In genomic region chr11:51681324-51681975, GRCm38 (mm10) we compare ENCODE assay signal across 8 mouse cellular contexts. TPM values are rescaled to one million over a fixed set of nuclear protein-coding genes. Genes with fewer than 3 reads are reported as not detected.
DNase-seq lines count a peak whose midpoint lies in the region; ATAC-seq and TF ChIP-seq lines count a peak whose summit lies in the region.

No protein-coding gene starts in this region.

- H3K9me3 ChIP-seq in ES-Bruce4 (replicated peaks; ENCODE audit: control insufficient read depth, insufficient read depth, low read length, poor library complexity, severe bottlenecking) = no peaks in the 10 kb centered on the region
- H3K9me3 ChIP-seq in embryonic facial prominence, embryonic 15.5 days (replicated peaks) = no peaks in the 10 kb centered on the region
- no peaks in the 10 kb centered on the region for H3K9me3 ChIP-seq in heart, embryonic 15.5 days (replicated peaks)
- no peaks in the 10 kb centered on the region for H3K9me3 ChIP-seq in liver, embryonic 16.5 days (replicated peaks; ENCODE audit: control insufficient read depth, low read length)

- H3K4me1 ChIP-seq in ES-Bruce4 (ENCODE audit: control insufficient read depth, insufficient read depth, low read length) = no peaks in the 10 kb centered on the region
- H3K4me1 ChIP-seq in bone marrow macrophage, adult 2 months (ENCODE audit: control insufficient read depth, insufficient read depth, low read length) = peaks cover 18% of the 10 kb centered on the region
- H3K4me1 ChIP-seq in embryonic facial prominence, embryonic 15.5 days = peaks cover 4% of the 10 kb centered on the region; the same call in 1 of the 2 replicates
- H3K4me1 ChIP-seq in heart, embryonic 15.5 days (replicated peaks) = peaks cover 4% of the 10 kb centered on the region
- peaks cover 2% of the 10 kb centered on the region; the same call in 1 of the 2 replicates for H3K4me1 ChIP-seq in liver, embryonic 16.5 days (ENCODE audit: control insufficient read depth, low read depth, low read length)

- peak; percentile 87 for TF ChIP-seq CTCF in ES-Bruce4 (IDR thresholded peaks at IDR 0.05; ENCODE audit: low read depth, low read length)
- TF ChIP-seq CTCF in bone marrow macrophage, adult 2 months (IDR thresholded peaks at IDR 0.05; ENCODE audit: low read depth, low read length) = peak; percentile 68

- 25% methylated on average over 13 of the region's 13 CpGs for WGBS in embryonic facial prominence, embryonic 15.5 days
- 28% methylated on average over 13 of the region's 13 CpGs for WGBS in heart, embryonic 15.5 days
- WGBS in liver, embryonic 16.5 days (ENCODE audit: insufficient replicate concordance) = 24% methylated on average over 13 of the region's 13 CpGs

- no peak overlapping the region for H3K27ac ChIP-seq in ES-Bruce4 (ENCODE audit: insufficient read depth, low read length)
- H3K27ac ChIP-seq in bone marrow macrophage, adult 2 months (ENCODE audit: insufficient read depth, low read depth, low read length) = no peak overlapping the region
- no peak overlapping the region; the same call in 1 of the 2 replicates for H3K27ac ChIP-seq in embryonic facial prominence, embryonic 15.5 days (replicated peaks)
- no peak overlapping the region for H3K27ac ChIP-seq in heart, embryonic 15.5 days
- no peak overlapping the region for H3K27ac ChIP-seq in liver, embryonic 16.5 days (ENCODE audit: low read length)

- peak overlapping the region; percentile 25 for H3K4me2 ChIP-seq in embryonic facial prominence, embryonic 15.5 days (replicated peaks)
- peak overlapping the region; percentile 51 for H3K4me2 ChIP-seq in heart, embryonic 15.5 days
- peak overlapping the region; percentile 49 for H3K4me2 ChIP-seq in liver, embryonic 16.5 days (ENCODE audit: low read depth, low read length)

- DNase-seq in kidney, postnatal 4 days = peak; percentile 94 to 95
- peak; percentile 85 for DNase-seq in ovary, postnatal 36 days (ENCODE audit: low spot score)
- peak; percentile 76 to 94 for DNase-seq in thymus, postnatal 10 days (ENCODE audit: low spot score in 2 of 2)

- TF ChIP-seq EP300 in ES-Bruce4 (IDR thresholded peaks at IDR 0.05; ENCODE audit: insufficient read depth, low read depth, low read length) = no peak

- no peak for TF ChIP-seq POLR2A in ES-Bruce4 (IDR thresholded peaks at IDR 0.05; ENCODE audit: insufficient read depth, low read length)
- no peak for TF ChIP-seq POLR2A in bone marrow macrophage, adult 2 months (IDR thresholded peaks at IDR 0.05; ENCODE audit: borderline replicate concordance, low read depth, low read length)

- no peak overlapping the region for H3K4me3 ChIP-seq in ES-Bruce4 (ENCODE audit: low read depth, low read length)
- no peak overlapping the region for H3K4me3 ChIP-seq in bone marrow macrophage, adult 2 months (ENCODE audit: insufficient read depth, low read length)
- H3K4me3 ChIP-seq in embryonic facial prominence, embryonic 15.5 days (replicated peaks) = peak overlapping the region; percentile 7; the same call in 1 of the 2 replicates
- H3K4me3 ChIP-seq in heart, embryonic 15.5 days = peak overlapping the region; percentile 25
- H3K4me3 ChIP-seq in liver, embryonic 16.5 days (ENCODE audit: low read depth, low read length) = peak overlapping the region; percentile 31

- H3K9ac ChIP-seq in ES-Bruce4 (ENCODE audit: low read depth, poor library complexity, severe bottlenecking) = no peak overlapping the region
- H3K9ac ChIP-seq in embryonic facial prominence, embryonic 15.5 days = no peak overlapping the region
- H3K9ac ChIP-seq in heart, embryonic 15.5 days = no peak overlapping the region
- peak overlapping the region; percentile 29; the same call in 1 of the 2 replicates for H3K9ac ChIP-seq in liver, embryonic 16.5 days (ENCODE audit: low read depth, low read length)

- H3K36me3 ChIP-seq in ES-Bruce4 (ENCODE audit: control insufficient read depth, insufficient read depth, low read length, poor library complexity, severe bottlenecking) = peaks cover 8% of the 10 kb centered on the region
- H3K36me3 ChIP-seq in embryonic facial prominence, embryonic 15.5 days = 0 out of 2 replicates have a peak, but pooled peaks cover 4% of the 10 kb centered on the region
- peaks cover 6% of the 10 kb centered on the region; the same call in 1 of the 2 replicates for H3K36me3 ChIP-seq in heart, embryonic 15.5 days
- no peaks in the 10 kb centered on the region for H3K36me3 ChIP-seq in liver, embryonic 16.5 days (ENCODE audit: control insufficient read depth, insufficient read depth)

- ATAC-seq in embryonic facial prominence, embryonic 15.5 days (ENCODE audit: insufficient number of reproducible peaks, low FRiP score, low TSS enrichment, low read depth) = peak; percentile 34; the same call in 1 of the 2 replicates
- no peak for ATAC-seq in heart, embryonic 15.5 days (replicated peaks; ENCODE audit: insufficient number of reproducible peaks, insufficient read depth, low FRiP score, low read depth)
- ATAC-seq in liver, embryonic 16.5 days (ENCODE audit: low read depth) = peak; percentile 47; the same call in 1 of the 2 replicates

- no peaks in the 10 kb centered on the region for H3K27me3 ChIP-seq in ES-Bruce4 (ENCODE audit: control insufficient read depth, insufficient read depth, low read length, poor library complexity, severe bottlenecking)
- no peaks in the 10 kb centered on the region for H3K27me3 ChIP-seq in embryonic facial prominence, embryonic 15.5 days
- H3K27me3 ChIP-seq in heart, embryonic 15.5 days = no peaks in the 10 kb centered on the region
- H3K27me3 ChIP-seq in liver, embryonic 16.5 days (ENCODE audit: control insufficient read depth, insufficient read depth, low read depth, low read length) = no peaks in the 10 kb centered on the region

RNA-seq across cellular contexts. Expression of gene 0610009B22Rik, which starts 7.2 kb away (rescaled TPM):
- polyA plus RNA-seq in ES-Bruce4 (2011; ENCODE audit: insufficient read depth, insufficient read length, low read depth, missing spikeins) = 37.9 and 45.7 TPM in 2 replicates
- polyA plus RNA-seq in bone marrow macrophage, adult 2 months (2012; ENCODE audit: insufficient read depth, insufficient read length, missing spikeins) = 39.2 and 40.0 TPM in 2 replicates
- 84.8 and 92.6 TPM in 2 replicates for polyA plus RNA-seq in embryonic facial prominence, embryonic 15.5 days (2015; fragmentation: Nextera tagmentation; extraction: Ambion mirVana)
- polyA plus RNA-seq in heart, embryonic 15.5 days (2015; fragmentation: Nextera tagmentation; extraction: Ambion mirVana) = 55.5 and 72.2 TPM in 2 replicates
- 34.4 and 36.0 TPM in 2 replicates for polyA plus RNA-seq in liver, embryonic 16.5 days (2015; fragmentation: Nextera tagmentation; extraction: Ambion mirVana)

RNA-seq across cellular contexts. Expression of gene D930048N14Rik, which starts 30.7 kb away (rescaled TPM):
- polyA plus RNA-seq in ES-Bruce4 (2011; ENCODE audit: insufficient read depth, insufficient read length, low read depth, missing spikeins) = 10.1 and 10.6 TPM in 2 replicates
- 8.1 and 9.2 TPM in 2 replicates for polyA plus RNA-seq in bone marrow macrophage, adult 2 months (2012; ENCODE audit: insufficient read depth, insufficient read length, missing spikeins)
- polyA plus RNA-seq in embryonic facial prominence, embryonic 15.5 days (2015; fragmentation: Nextera tagmentation; extraction: Ambion mirVana) = 4.5 and 5.2 TPM in 2 replicates
- 1.00 and 1.5 TPM in 2 replicates for polyA plus RNA-seq in heart, embryonic 15.5 days (2015; fragmentation: Nextera tagmentation; extraction: Ambion mirVana)
- 0.44 and 0.46 TPM in 2 replicates for polyA plus RNA-seq in liver, embryonic 16.5 days (2015; fragmentation: Nextera tagmentation; extraction: Ambion mirVana)

RNA-seq across cellular contexts. Expression of gene N4bp3, which starts 30.8 kb away (rescaled TPM):
- polyA plus RNA-seq in ES-Bruce4 (2011; ENCODE audit: insufficient read depth, insufficient read length, low read depth, missing spikeins) = 18.5 and 19.9 TPM in 2 replicates
- polyA plus RNA-seq in bone marrow macrophage, adult 2 months (2012; ENCODE audit: insufficient read depth, insufficient read length, missing spikeins) = 8.7 and 9.8 TPM in 2 replicates
- polyA plus RNA-seq in embryonic facial prominence, embryonic 15.5 days (2015; fragmentation: Nextera tagmentation; extraction: Ambion mirVana) = 41.0 and 45.4 TPM in 2 replicates
- 16.6 and 18.8 TPM in 2 replicates for polyA plus RNA-seq in heart, embryonic 15.5 days (2015; fragmentation: Nextera tagmentation; extraction: Ambion mirVana)
- 2.8 and 3.9 TPM in 2 replicates for polyA plus RNA-seq in liver, embryonic 16.5 days (2015; fragmentation: Nextera tagmentation; extraction: Ambion mirVana)

RNA-seq across cellular contexts. Expression of gene Rmnd5b, which starts 45.8 kb away (rescaled TPM):
- polyA plus RNA-seq in ES-Bruce4 (2011; ENCODE audit: insufficient read depth, insufficient read length, low read depth, missing spikeins) = 17.9 and 20.2 TPM in 2 replicates
- polyA plus RNA-seq in bone marrow macrophage, adult 2 months (2012; ENCODE audit: insufficient read depth, insufficient read length, missing spikeins) = 42.4 and 43.7 TPM in 2 replicates
- 53.1 and 55.1 TPM in 2 replicates for polyA plus RNA-seq in embryonic facial prominence, embryonic 15.5 days (2015; fragmentation: Nextera tagmentation; extraction: Ambion mirVana)
- 25.6 and 36.8 TPM in 2 replicates for polyA plus RNA-seq in heart, embryonic 15.5 days (2015; fragmentation: Nextera tagmentation; extraction: Ambion mirVana)
- 16.6 and 17.7 TPM in 2 replicates for polyA plus RNA-seq in liver, embryonic 16.5 days (2015; fragmentation: Nextera tagmentation; extraction: Ambion mirVana)

Comparison
In these comparisons a context has a peak if more than half of its experiments do, and no peak if none do; other contexts are left out.
1. H3K4me3 ChIP-seq: peak in embryonic facial prominence, embryonic 15.5 days (single experiment), heart, embryonic 15.5 days (single experiment) and liver, embryonic 16.5 days (single experiment); none in ES-Bruce4 (single experiment) and bone marrow macrophage, adult 2 months (single experiment).
2. Peak in every context shown above with its lines, with median percentiles within 50 percentile points of each other: H3K4me2 ChIP-seq and DNase-seq.